Mouse (Mus musculus) kidney, postnatal 0 days (tissue): ENCODE measurements around the gene Fbln2. TPM values are rescaled to one million over a fixed set of nuclear protein-coding genes. Genes with fewer than 3 reads are reported as not detected.

Experiments
- ATAC-seq: fragments of 200-750 bp; cut with Nextera tagmentation; replicated peaks from 2 replicates; pipeline ENCODE4 v1.8.0; 2017; ENCODE audit warnings: low read depth, moderate number of reproducible peaks, moderate TSS enrichment, moderate library complexity; ENCODE audit not compliant: low FRiP score
- DNase-seq: peaks from one replicate; pipeline ENCODE4 v3.0.0-alpha.2; 2016; ENCODE audit warnings: low spot score
- H3K27ac ChIP-seq: fragments of 300-500 bp; sonication (generic); 2 replicates; pipeline ENCODE4 v1.5.1; 2014; ENCODE audit warnings: mild to moderate bottlenecking
- H3K27me3 ChIP-seq: fragments of 300-500 bp; sonication (generic); 2 replicates; pipeline ENCODE4 v1.6.1; 2014; ENCODE audit warnings: low read length, mixed read lengths; ENCODE audit not compliant: insufficient read depth
- H3K36me3 ChIP-seq: fragments of 300-500 bp; sonication (generic); 2 replicates; pipeline ENCODE4 v1.6.1; 2014; ENCODE audit warnings: low read length, mixed read lengths; ENCODE audit not compliant: insufficient read depth
- H3K4me1 ChIP-seq: fragments of 300-500 bp; sonication (generic); replicated peaks from 2 replicates; pipeline ENCODE4 v1.6.1; 2014; ENCODE audit warnings: antibody characterized with exemption, low read length, mixed read lengths; ENCODE audit not compliant: insufficient read depth
- H3K4me2 ChIP-seq: fragments of 300-500 bp; sonication (generic); 2 replicates; pipeline ENCODE4 v1.6.1; 2014; ENCODE audit warnings: mild to moderate bottlenecking, low read length, moderate library complexity, mixed read lengths
- H3K4me3 ChIP-seq: fragments of 300-500 bp; sonication (generic); replicated peaks from 2 replicates; pipeline ENCODE4 v1.5.1; 2014; ENCODE audit warnings: low read depth, low read length
- H3K9ac ChIP-seq: fragments of 300-500 bp; sonication (generic); 2 replicates; pipeline ENCODE4 v1.6.1; 2014; ENCODE audit warnings: low read depth, low read length
- H3K9me3 ChIP-seq: fragments of 300-500 bp; sonication (generic); replicated peaks from 2 replicates; pipeline ENCODE4 v1.6.1; 2016; ENCODE audit warnings: low read length, inconsistent platforms, mixed read lengths
- CTCF ChIP-seq: IDR thresholded peaks from 2 replicates; pipeline ENCODE4 v1.5.1; 2016; ENCODE audit warnings: antibody characterized with exemption, low read depth, mild to moderate bottlenecking, moderate library complexity
- WGBS: fragments of 180-500 bp; shearing (Covaris S2); extraction: QIAGEN DNeasy Blood & Tissue Kit; methylation state at CpG from one replicate; pipeline ENCODE4 v1.1.7; 2014; 5-methylcytosine and 5-hydroxymethylcytosine counted together
- polyA plus RNA-seq: library from polyadenylated mRNA; unstranded; fragments of >200 nt; fragmentation: Nextera tagmentation; extraction: Ambion mirVana; gene quantifications from 2 replicates; pipeline ENCODE4 v1.2.1, GENCODE M21; 2015

Fbln2 gene
- polyA plus RNA-seq, 1 experiment from 2014 or later = 20.9 TPM

- Histone ChIP-seq H3K4me3 (no peak overlapping the region), H3K9me3 (no peaks in the 10 kb centered on the region), H3K9ac (no peak overlapping the region), H3K27ac (no peak overlapping the region), H3K4me1 (no peaks in the 10 kb centered on the region), H3K36me3 (no peaks in the 10 kb centered on the region), H3K27me3 (no peaks in the 10 kb centered on the region), H3K4me2 (no peak overlapping the region)
- 34% methylated on average over 8 of the region's 8 CpGs for WGBS
- peak; percentile 35 for DNase-seq
- TF ChIP-seq CTCF = no peak
- no peak for ATAC-seq
These were observed 11.6 kb upstream of the Fbln2 start for GRCm38 (mm10) chr6:91200429-91201188.

- ATAC-seq (no peak), DNase-seq (no peak)
- no peaks in the 10 kb centered on the region for H3K27me3 ChIP-seq
- TF ChIP-seq CTCF = no peak
- no peaks in the 10 kb centered on the region for H3K9me3 ChIP-seq
- no peak overlapping the region for H3K27ac ChIP-seq
- WGBS = 59% methylated on average over 8 of the region's 8 CpGs
- no peaks in the 10 kb centered on the region for H3K36me3 ChIP-seq
- no peaks in the 10 kb centered on the region for H3K4me1 ChIP-seq
- H3K9ac ChIP-seq = no peak overlapping the region
- H3K4me2 ChIP-seq = no peak overlapping the region
- no peak overlapping the region for H3K4me3 ChIP-seq
These were observed 10.3 kb upstream of the Fbln2 start for GRCm38 (mm10) chr6:91201881-91202341.

- no peak overlapping the region for H3K9ac ChIP-seq
- H3K4me1 ChIP-seq = no peaks in the 10 kb centered on the region
- 72% methylated on average over 4 of the region's 4 CpGs for WGBS
- no peaks in the 10 kb centered on the region for H3K9me3 ChIP-seq
- no peak for TF ChIP-seq CTCF
- H3K27me3 ChIP-seq = no peaks in the 10 kb centered on the region
- H3K27ac ChIP-seq = no peak overlapping the region
- no peak overlapping the region for H3K4me2 ChIP-seq
- ATAC-seq (no peak), DNase-seq (no peak)
- H3K4me3 ChIP-seq = no peak overlapping the region
- H3K36me3 ChIP-seq = no peaks in the 10 kb centered on the region
These were observed 9.7 kb upstream of the Fbln2 start for GRCm38 (mm10) chr6:91202571-91202970.

GRCm38 (mm10) chr6:91205346-91205745 lies 6.9 kb upstream of the Fbln2 start:
- ATAC-seq = no peak

GRCm38 (mm10) chr6:91205791-91206190 lies 6.5 kb upstream of the Fbln2 start:
- WGBS = 60% methylated on average over 5 of the region's 5 CpGs
- Histone ChIP-seq H3K36me3 (no peaks in the 10 kb centered on the region), H3K4me3 (no peak overlapping the region), H3K4me2 (no peak overlapping the region), H3K9ac (no peak overlapping the region), H3K27me3 (no peaks in the 10 kb centered on the region), H3K4me1 (no peaks in the 10 kb centered on the region), H3K27ac (no peak overlapping the region), H3K9me3 (no peaks in the 10 kb centered on the region)
- no peak for DNase-seq
- no peak for ATAC-seq
- TF ChIP-seq CTCF = no peak

More at GRCm38 (mm10) chr6:91205346-91205745, 6.9 kb upstream of the Fbln2 start:
- no peaks in the 10 kb centered on the region for H3K27me3 ChIP-seq
- H3K4me1 ChIP-seq = no peaks in the 10 kb centered on the region
- H3K9ac ChIP-seq = no peak overlapping the region
- 52% methylated on average over 3 of the region's 3 CpGs for WGBS
- H3K36me3 ChIP-seq = no peaks in the 10 kb centered on the region
- DNase-seq = no peak
- no peak for TF ChIP-seq CTCF
- H3K4me3 ChIP-seq = no peak overlapping the region
- H3K4me2 ChIP-seq = no peak overlapping the region
- H3K9me3 ChIP-seq = no peaks in the 10 kb centered on the region
- H3K27ac ChIP-seq = no peak overlapping the region

GRCm38 (mm10) chr6:91207491-91207890 lies 4.8 kb upstream of the Fbln2 start:
- TF ChIP-seq CTCF = no peak
- no peak overlapping the region for H3K4me3 ChIP-seq
- H3K4me2 ChIP-seq = no peak overlapping the region
- H3K9ac ChIP-seq = no peak overlapping the region
- H3K4me1 ChIP-seq = no peaks in the 10 kb centered on the region
- no peak for DNase-seq
- ATAC-seq = no peak
- H3K27me3 ChIP-seq = no peaks in the 10 kb centered on the region
- 53% methylated on average over 3 of the region's 3 CpGs for WGBS
- no peaks in the 10 kb centered on the region for H3K9me3 ChIP-seq
- no peaks in the 10 kb centered on the region for H3K36me3 ChIP-seq
- no peak overlapping the region for H3K27ac ChIP-seq

GRCm38 (mm10) chr6:91209780-91210179 lies 2.5 kb upstream of the Fbln2 start:
- H3K27ac ChIP-seq = no peak overlapping the region
- DNase-seq = peak; percentile 31
- 10% methylated on average over 2 of the region's 2 CpGs for WGBS
- H3K4me3 ChIP-seq = no peak overlapping the region
- H3K36me3 ChIP-seq = no peaks in the 10 kb centered on the region
- H3K4me1 ChIP-seq = 0 out of 2 replicates have a peak, but pooled peaks cover 3% of the 10 kb centered on the region
- no peak overlapping the region for H3K4me2 ChIP-seq
- TF ChIP-seq CTCF = no peak
- no peaks in the 10 kb centered on the region for H3K9me3 ChIP-seq
- no peaks in the 10 kb centered on the region for H3K27me3 ChIP-seq
- no peak overlapping the region for H3K9ac ChIP-seq
- peak; percentile 19; the same call in 1 of the 2 replicates for ATAC-seq
